Mouse (Mus musculus): ENCODE data around the gene Colec11. TPM values are rescaled to one million over a fixed set of nuclear protein-coding genes. Genes with fewer than 3 reads are reported as not detected.

Colec11 gene
- total RNA-seq, 2 experiments from 2014 or later, result 0.26 to 0.77 TPM

DNA sequence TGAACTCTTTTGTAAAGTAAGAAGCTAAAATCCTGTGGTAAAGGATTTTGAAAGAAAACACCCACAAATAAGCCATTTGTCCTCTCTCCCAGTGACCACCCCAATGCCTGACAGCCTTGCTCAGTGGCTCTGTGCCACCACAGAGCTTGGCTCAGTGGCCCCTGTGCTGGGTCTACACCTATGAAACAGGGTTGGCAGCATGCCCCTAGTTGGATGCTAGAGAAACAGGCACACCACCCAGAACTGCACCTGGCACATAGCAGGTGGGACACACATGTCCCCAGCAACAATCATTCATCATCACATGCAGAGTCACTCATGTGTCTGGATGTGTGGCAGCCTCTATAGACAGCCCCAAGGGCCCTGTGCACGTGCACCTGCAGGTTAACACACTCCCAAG, 19.7 kb downstream of the Colec11 start:
- peak; percentile 83 for DNase-seq
- intact Hi-C loops (cut with DNase I), result no loop called here

DNA sequence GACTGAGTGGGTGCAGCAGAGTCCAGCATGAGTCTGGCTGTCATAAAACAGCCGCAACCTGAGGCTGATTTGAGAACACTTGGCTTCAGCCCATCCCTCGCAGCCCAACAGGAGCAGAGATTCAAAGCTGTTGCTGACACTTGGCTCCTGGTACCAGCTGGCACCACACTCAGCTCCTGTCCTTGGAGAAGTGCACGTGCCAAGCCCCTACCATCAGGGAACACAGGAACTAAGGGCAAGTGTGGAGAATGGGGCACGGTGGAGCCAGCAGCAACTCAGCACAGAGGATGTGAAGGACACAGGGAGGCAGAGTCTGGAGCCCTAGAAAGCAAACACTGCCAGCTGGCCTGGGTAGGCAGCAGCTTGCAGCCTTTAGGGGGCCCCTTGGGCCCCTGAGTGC, 20.9 kb downstream of the Colec11 start:
- intact Hi-C loops (cut with DNase I), result no loop called here
- DNase-seq, result peak; percentile 95

DNA sequence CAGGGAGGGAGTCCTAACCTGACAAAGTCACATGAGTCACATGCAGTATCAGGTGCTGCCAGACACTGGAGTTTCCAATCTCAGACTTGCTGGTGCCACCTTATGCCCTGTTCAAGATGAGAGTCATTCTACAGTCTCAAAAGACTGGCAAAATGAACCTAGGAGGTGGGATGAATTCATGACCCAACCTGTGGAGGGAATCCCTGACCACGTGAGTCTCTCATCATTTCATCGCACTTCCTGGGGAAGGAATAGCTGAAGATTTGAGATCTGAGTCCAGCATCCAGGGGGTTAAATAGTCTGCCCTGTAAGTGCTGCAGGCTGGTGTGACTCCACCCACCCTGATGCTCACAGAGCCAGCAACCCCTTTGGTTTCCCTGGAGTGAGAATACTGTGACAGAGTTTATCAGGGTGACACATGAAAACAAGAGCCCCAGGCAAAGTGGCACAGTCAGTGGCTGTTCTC, 24.6 kb downstream of the Colec11 start:
- DNase-seq, result no peak
- intact Hi-C loops (cut with DNase I), result no loop called here

DNA sequence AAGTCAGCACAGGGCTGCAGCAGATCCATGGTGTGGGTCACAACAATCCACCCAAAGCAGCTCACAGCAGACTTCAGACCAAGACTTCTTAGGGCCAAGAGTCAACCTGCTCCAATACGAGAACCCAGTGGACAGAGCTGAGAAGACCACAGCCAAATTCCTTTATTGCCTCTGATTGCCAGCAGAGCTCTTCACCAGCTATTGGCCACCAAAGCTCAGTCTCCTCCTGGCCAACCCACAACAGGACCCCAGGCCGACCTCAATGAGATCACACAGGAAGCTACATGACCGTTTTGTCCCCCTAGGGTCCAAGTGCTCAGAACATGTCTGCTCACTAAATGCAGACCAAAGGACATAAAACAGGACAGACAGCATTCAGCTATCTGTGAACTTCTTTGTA, 25.1 kb downstream of the Colec11 start:
- DNase-seq, result no peak
- intact Hi-C loops (cut with DNase I), result no loop called here

DNA sequence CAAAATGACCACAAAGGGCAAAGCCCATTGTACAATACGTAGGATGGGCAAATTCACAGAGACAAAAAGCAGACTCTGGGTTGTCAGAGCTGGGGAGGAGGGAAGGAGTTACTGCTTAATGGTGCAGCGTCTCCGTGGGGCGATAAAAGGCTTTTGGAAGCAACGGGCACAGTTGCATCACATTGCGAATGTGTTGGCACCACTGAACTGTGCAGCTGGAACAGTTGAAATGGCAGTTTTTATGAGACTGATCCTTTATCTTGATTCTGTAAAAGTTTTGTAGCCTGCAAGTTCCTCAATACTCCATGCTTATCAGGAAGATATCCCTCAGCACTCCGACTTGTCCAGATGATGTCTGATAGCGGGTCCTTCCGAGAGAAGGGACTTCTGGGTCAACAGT, 25.5 kb downstream of the Colec11 start:
- no peak for DNase-seq
- intact Hi-C loops (cut with DNase I), result no loop called here

DNA sequence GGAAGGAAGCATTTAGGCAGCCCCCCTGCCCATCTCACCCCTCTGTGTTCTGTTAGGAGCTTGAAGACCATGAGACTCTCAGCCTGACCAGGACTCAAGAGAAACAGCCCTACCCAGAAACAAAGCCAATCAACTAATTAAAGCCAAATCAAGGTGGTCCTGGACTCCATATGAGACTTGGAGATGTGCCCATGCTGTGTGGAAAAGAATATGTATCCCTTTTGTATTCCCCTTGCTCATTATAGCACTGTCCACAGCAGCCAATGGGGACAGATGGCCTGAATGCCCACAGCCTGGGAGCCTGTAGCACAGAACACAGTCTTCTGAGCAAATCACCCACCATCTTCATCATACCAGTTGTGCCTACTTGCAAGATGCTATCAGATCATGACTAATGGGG, 26.3 kb downstream of the Colec11 start:
- intact Hi-C loops (cut with DNase I), result no loop called here
- DNase-seq, result no peak

DNA sequence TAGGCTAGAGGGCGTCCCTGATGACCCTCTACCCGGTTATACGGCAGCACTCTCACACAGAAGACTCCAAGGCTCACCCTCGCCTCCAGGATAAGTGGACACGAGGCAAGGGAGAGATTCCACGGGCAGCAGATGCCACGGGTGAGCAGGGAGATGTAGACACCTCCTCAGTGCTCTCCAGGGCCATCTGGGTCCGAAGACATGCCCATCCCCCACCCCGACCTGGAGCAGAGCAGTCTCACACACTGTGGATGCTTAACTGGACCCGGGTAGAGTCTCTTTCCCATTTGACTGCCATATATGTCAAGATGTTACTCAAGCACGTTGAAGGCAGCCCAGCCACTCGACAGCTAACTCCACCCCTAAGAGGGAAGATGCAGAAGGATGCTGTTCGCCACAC, 32.7 kb downstream of the Colec11 start:
- intact Hi-C loops (cut with DNase I), result no loop called here
- no peak for DNase-seq

DNA sequence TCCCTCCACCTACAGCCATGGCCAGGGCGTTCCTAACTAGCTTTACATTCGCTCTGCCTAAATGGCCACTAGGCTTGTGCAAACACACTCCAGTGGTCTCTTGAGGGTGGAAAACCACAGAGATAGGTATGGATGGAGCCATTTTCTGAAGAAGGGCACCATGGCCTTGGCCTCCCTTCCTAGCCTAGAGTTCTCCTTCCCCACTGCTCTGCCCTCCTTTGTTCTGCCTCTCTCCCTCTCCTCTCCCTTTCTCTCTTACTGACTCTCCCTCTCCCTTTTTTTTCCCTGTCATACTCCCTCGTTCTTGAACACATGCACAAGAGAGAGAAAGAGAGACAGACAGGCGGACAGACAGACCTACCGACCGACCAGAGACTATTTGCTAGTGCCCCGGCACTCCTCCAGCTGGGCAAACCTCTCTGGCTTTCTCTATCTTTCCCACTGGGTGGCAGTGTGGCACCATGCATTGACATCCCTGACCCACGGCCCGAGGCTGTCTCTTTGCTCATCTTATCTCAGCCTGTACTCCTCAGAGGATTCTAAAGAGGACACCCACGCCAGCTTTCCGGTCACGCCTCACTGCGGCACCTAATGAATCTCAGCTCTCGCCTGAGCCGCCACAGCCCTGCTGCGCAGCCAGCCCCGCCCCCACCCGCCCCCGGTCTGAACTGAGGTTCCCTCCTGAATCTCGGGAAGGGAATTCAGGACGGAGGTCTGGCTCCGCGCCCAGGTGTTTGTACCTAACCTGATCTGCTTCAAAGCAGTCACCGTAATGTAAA, 33.9 kb downstream of the Colec11 start:
- intact Hi-C loops (cut with DNase I), result no loop called here

DNA sequence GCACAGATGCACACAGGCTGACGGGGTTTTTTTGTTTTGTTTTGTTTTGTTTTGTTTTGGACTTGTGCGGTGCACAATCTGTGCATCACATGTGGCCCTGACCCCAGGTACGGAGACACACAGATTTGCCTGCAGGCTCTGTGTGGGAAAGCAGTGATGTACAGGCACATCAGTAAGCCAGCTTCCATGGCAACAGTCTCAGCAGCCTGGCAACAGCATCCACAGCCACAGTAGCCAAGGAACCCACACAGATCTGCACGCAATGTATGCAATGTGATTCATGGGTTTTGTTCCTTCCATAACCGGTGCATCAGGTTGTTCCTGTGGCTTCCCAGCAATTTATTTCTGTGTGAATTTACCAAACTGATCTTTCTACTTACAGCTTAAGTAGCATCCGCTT, 35.2 kb downstream of the Colec11 start:
- DNase-seq, result no peak
- intact Hi-C loops (cut with DNase I), result no loop called here

More for the DNA sequence above, 33.9 kb downstream of the Colec11 start:
- peak; percentile 91 for DNase-seq

DNA sequence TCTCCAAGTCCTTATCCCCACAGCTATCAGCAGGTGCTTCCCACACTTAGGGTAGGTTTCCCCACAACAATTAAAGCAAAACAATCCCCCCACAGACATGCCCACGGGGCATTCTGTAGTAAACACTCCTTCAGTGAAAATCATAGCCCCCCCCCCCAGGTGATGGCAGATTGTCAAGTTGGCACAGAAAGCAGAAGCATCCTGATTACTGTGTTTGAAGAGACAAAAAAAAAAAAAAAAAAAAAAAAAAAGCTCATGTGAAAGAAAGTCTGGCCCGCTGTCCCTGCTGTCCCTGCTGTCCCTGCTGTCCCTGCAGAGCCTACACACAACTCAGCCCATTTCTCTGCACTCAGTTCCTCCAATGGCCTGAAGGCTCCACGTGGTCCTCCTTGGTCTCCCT, 39.1 kb downstream of the Colec11 start:
- DNase-seq, result peak; percentile 59
- intact Hi-C loops (cut with DNase I), result no loop called here

DNA sequence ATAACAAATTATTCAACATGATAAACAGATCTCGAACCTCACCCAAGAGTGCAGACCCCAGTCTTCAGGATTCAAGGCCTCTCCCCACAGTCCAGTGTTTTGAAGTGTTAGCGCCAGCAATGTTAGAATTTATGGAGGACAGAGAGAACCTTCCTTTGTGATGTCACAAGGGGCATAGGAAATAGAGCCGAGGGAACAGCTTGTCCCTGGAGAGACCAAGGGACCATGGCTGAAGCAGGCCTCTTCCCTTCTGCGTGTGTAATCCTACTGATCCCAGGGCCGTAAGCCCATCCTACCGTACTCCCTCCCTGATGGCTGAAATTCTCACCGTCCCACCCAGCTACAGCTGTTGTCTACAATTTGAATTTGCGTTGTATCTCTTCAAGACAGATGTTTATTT, 40.8 kb downstream of the Colec11 start, which contains the start of gene Allc:
Allc (minus strand) TSS at position 101 of the 400 bp plus-strand sequence.
- intact Hi-C loops (cut with DNase I), result no loop called here
- no peak for DNase-seq

DNA sequence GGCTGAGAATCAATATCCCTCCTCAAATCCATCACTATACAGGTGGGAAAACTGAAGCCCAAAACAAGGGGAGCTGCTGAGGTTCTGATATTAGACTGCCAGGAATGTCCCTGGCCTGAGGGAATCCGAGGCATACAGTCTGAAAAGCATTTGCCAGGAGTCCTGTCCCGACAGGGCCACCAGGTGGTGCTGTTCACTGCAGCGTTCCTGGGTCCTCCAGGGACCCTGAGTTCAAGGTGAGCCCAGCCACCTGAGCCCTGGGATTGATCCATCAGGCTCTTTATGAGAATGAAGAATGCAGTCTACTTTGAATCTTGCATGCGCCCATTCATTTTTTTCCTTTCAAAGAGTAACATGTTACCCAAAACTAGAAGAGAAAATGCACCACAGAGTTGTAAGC, 44.0 kb downstream of the Colec11 start:
- intact Hi-C loops (cut with DNase I), result no loop called here
- DNase-seq, result no peak

DNA sequence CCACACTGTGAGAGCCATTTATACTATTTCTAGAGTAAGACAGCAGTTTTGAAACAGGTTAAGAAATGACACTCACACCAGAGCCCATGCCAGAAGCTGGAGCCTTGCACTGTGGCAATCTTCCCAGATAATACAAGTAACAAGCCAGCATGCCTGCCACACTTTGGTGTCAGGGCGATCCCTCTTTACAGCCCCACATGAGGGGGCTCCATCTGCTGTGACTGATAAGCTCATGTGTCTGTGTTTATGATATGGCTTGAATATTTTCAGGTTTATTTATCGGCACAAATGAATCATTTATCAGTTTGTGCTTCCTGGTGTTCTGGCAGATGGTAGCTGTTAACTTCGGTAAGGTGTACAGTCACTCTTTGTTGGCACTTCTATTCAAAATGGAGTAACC, 45.0 kb downstream of the Colec11 start:
- intact Hi-C loops (cut with DNase I), result no loop called here
- DNase-seq, result no peak

DNA sequence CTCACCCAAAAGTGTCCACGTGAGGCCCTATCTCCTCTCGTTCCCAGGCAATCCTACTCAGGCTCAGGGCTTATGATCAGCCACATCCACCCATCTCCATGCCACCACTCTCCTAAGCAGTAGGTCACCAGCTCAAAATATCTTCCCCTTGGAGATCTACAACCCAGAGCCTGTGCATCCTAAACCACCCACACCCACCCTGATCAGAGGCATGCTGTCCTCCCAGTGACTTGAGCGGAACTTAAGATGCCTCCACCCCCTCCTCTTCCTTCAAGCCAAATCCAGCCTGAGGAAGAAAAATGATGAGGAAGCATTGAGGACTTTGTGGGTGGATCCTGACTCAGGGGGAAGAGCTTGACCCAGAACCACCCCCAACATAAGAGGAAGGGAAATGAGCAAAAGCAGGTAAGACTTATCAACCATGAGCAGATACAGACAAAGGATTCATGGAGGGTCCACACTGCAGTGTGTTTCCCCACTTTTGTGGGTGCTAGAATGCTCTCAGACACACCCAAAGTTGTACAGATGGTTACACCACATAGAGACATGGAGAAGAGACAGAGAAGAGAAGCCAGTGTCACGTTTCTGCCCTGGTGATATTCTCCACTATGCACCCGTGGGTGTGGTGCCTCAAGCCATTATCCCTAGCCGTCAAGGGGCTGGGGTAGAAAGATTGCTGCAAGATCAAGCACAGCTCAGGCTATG, 47.7 kb downstream of the Colec11 start:
- no peak for DNase-seq
- intact Hi-C loops (cut with DNase I), result no loop called here

DNA sequence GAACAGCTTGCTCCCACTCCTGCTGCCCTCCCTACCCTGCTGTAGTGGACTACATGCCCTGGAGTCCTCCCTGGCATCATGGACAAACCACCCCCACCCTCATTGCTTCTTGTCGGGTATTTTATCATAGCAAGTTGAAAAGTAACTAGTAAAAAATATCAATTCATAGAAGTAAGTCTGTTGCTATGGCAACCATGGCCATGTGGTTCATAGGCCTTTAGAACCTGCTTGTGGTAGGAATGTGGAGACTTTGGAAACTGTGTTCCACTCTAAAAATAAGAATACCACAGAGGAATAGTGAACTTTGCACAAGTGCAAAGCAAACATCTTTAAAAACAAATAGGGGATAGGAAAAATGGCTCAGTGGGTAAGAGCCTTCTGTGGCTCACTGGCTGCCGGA, 50.9 kb downstream of the Colec11 start:
- DNase-seq, result no peak
- intact Hi-C loops (cut with DNase I), result no loop called here

DNA sequence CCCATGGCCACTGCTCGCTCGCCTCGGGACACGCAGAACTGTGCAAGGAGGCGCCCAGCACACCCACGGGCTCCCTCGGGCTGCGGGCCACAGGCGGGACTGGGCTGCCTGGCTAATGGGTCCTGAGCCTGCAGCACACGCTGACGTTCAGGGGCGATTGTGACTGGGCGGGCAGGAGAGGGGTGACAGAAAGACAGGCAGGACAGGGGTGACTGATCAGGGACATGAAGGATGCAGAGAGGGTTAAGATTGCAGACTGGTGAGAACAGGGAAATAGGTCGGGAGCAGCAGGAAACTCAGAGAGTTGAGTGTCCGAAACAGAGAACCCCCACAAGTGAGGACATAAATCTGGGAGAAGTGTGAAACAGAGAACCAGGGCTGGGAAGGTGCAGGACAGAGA, 70.9 kb downstream of the Colec11 start, which contains the start of gene Dcdc2c:
Dcdc2c (minus strand) TSS at position 101 of the 400 bp plus-strand sequence.
- no peak for DNase-seq
- intact Hi-C loops (cut with DNase I), result no loop called here

DNA sequence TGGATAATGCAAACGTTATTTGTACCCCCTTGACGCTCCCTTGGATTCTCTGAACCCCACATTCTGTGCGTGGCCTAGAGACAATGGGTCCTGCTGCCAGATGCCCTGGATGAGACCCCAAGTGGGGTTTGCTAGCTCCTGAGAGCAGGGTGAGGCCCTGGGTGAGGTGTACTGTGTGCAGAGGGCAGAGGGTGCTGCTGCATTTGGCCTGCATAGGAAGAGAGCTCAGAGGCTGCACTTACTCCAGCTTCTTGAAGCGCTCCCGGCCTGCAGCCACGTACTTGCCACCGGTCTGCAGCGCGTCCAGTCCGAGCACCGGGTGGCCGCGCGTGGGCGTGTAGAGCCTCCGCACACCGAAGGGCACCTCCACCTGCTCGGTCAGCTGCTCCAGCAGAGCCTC, 71.4 kb downstream of the Colec11 start:
- intact Hi-C loops (cut with DNase I), result no loop called here
- DNase-seq, result no peak

DNA sequence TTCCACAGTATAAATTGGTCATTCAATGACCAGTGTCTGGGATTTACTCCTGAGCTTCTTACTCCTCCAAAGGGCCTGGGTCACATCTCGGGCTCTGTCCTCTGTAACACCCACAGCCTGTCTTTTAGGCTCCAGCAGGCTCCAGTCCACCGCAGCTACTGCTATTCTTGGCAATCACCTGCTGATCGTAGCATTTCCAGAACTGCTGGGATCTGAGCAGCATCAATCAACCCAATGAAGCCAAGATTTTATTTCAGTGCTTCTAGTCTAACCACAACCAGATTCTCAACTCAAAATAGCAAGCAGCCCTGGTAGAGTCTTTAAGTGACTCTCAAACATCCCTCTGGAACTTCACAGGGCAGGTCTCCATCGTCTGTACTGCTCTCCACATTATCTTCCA, 74.3 kb downstream of the Colec11 start:
- intact Hi-C loops (cut with DNase I), result no loop called here
- DNase-seq, result no peak
